Mouse (Mus musculus) forebrain, embryonic 14.5 days (tissue): ENCODE measurements at regions not wholly inside any gene's neighbourhood (a gene's known extent, or its start where the extent isn't known, plus 50 kb on each side); places are given as distances from the start of the nearest gene placed in this dataset.

Source experiments
- ATAC-seq: fragments of 200-750 bp; cut with Nextera tagmentation; 2 replicates; pipeline ENCODE4 v1.8.0; 2017; ENCODE audit warnings: mild to moderate bottlenecking, moderate library complexity
- DNase-seq: peaks from one replicate; pipeline ENCODE4 v3.0.0-alpha.2; 2015; ENCODE audit warnings: low spot score
- H3K27ac ChIP-seq: fragments of 300-500 bp; sonication (generic); 2 replicates; pipeline ENCODE4 v1.5.1; 2014; ENCODE audit warnings: low read depth, mild to moderate bottlenecking, control low read depth, low read length, moderate library complexity
- H3K27me3 ChIP-seq: fragments of 300-500 bp; sonication (generic); replicated peaks from 2 replicates; pipeline ENCODE4 v1.6.1; 2014; ENCODE audit warnings: low read length, control low read depth, mixed read lengths; ENCODE audit not compliant: control insufficient read depth, insufficient read depth
- H3K36me3 ChIP-seq: fragments of 300-500 bp; sonication (generic); 2 replicates; pipeline ENCODE4 v1.6.1; 2014; ENCODE audit warnings: low read length, control low read depth; ENCODE audit not compliant: control insufficient read depth, insufficient read depth
- H3K4me1 ChIP-seq: fragments of 300-500 bp; sonication (generic); 2 replicates; pipeline ENCODE4 v1.6.1; 2014; ENCODE audit warnings: antibody characterized with exemption, low read length, control low read depth; ENCODE audit not compliant: control insufficient read depth, insufficient read depth
- H3K4me2 ChIP-seq: fragments of 300-500 bp; sonication (generic); 2 replicates; pipeline ENCODE4 v1.6.1; 2014; ENCODE audit warnings: mild to moderate bottlenecking, control low read depth, low read length
- H3K4me3 ChIP-seq: fragments of 300-500 bp; sonication (generic); 2 replicates; pipeline ENCODE4 v1.5.1; 2014; ENCODE audit warnings: low read depth, low read length, control low read depth
- H3K9ac ChIP-seq: fragments of 300-500 bp; sonication (generic); 2 replicates; pipeline ENCODE4 v1.6.1; 2014; ENCODE audit warnings: mild to moderate bottlenecking, low read length, control low read depth, moderate library complexity
- H3K9me3 ChIP-seq: fragments of 300-500 bp; sonication (generic); replicated peaks from 2 replicates; pipeline ENCODE4 v1.6.1; 2016; ENCODE audit warnings: low read length, control low read depth, mixed read lengths; ENCODE audit not compliant: control insufficient read depth
- WGBS: fragments of 180-500 bp; shearing (Covaris S2); extraction: QIAGEN DNeasy Blood & Tissue Kit; methylation state at CpG from one replicate; pipeline ENCODE4 v1.1.7; 2014; 5-methylcytosine and 5-hydroxymethylcytosine counted together

DNA sequence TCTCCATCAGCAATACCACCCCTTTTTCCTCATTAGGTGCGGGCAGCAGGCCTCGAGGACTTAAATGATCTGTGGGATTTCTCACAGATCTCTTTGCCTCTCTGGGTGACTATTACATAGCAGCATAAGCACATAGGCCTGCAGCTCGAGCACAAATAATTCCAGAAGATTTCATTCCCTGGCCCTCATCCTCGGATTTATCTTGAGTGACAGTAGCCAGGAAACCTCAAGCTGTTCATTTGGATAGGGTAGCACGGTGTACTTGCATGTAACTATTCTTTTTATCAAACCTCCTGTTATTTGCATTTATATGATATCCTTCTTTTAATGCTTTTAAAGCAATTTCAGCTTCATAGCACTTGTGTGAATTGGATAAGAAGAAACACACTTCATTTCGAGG lies 268.5 kb upstream of the Fbxo33 start:
- 70% methylated on average over 6 of the region's 6 CpGs for WGBS

GRCm38 (mm10) chr12:59487507-59487906 lies 268.0 kb upstream of the Fbxo33 start:
- Histone ChIP-seq H3K4me1 (no peaks in the 10 kb centered on the region), H3K27me3 (no peaks in the 10 kb centered on the region), H3K4me2 (no peak overlapping the region), H3K9ac (no peak overlapping the region), H3K9me3 (no peaks in the 10 kb centered on the region), H3K27ac (no peak overlapping the region), H3K4me3 (no peak overlapping the region), H3K36me3 (no peaks in the 10 kb centered on the region)
- WGBS = 100% methylated on average over 1 of the region's 1 CpGs
- ATAC-seq (no peak), DNase-seq (no peak)

More for the DNA sequence above, 268.5 kb upstream of the Fbxo33 start:
- Histone ChIP-seq H3K36me3 (no peaks in the 10 kb centered on the region), H3K9ac (no peak overlapping the region), H3K9me3 (no peaks in the 10 kb centered on the region), H3K4me1 (no peaks in the 10 kb centered on the region), H3K4me2 (no peak overlapping the region), H3K27ac (no peak overlapping the region), H3K27me3 (no peaks in the 10 kb centered on the region), H3K4me3 (no peak overlapping the region)
- DNase-seq (peak; percentile 22), ATAC-seq (no peak; the same call in 1 of the 2 replicates)

DNA sequence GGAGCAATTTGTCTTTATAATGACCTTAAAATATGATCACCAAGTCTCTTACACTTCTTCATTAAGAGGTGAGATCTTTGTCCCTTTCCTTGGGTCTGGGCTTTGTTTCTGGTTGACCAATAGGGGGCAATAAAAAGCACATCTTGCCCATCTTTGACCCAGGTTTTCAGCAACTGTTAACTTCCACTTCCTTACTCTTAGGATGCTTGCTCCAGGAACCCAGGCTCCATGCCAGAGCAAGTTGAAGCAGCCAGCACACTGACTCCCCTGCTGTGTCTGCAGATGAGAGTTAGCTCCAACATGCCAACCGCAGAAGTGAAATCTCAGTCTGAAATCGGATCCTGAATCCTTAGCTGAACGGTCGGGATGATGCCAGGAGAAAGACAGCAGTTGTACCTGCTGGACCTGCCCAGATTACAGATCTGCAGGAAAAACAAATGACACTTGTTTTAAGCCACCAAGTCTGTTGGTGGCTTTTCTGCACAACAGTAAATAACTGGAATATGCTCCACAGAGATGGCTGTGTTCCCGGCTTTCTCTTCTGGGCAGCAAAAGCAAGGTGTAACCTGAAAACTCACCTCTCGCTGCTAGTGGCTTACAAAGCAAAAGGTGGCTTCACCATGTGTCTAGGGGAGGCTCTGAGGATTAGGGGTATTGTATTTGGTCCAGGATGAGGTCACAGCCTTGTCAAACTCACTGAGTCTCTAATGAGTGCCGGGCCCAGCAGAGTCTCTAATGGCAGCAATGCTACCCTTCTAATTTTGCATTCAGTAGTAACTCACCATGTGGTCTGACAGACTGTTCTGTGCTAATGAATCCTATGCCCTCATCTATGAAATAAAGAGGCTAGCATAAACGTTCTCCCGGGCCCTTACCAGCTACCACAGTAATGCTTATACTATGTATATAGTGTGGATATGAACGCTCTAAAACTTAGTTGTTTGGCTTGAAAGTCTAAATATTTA lies 241.8 kb upstream of the Fbxo33 start:
- no peaks in the 10 kb centered on the region for H3K9me3 ChIP-seq
- H3K36me3 ChIP-seq = no peaks in the 10 kb centered on the region
- peak; percentile 83 for DNase-seq
- H3K4me2 ChIP-seq = 0 out of 2 replicates have a peak overlapping the region, but pooled peaks have one; percentile 2
- peak; percentile 93 for ATAC-seq
- H3K9ac ChIP-seq = no peak overlapping the region
- H3K27ac ChIP-seq = peak overlapping the region; percentile 76
- H3K4me3 ChIP-seq = no peak overlapping the region
- peaks cover 12% of the 10 kb centered on the region; the same call in 1 of the 2 replicates for H3K4me1 ChIP-seq
- WGBS = 35% methylated on average over 10 of the region's 10 CpGs
- no peaks in the 10 kb centered on the region for H3K27me3 ChIP-seq

DNA sequence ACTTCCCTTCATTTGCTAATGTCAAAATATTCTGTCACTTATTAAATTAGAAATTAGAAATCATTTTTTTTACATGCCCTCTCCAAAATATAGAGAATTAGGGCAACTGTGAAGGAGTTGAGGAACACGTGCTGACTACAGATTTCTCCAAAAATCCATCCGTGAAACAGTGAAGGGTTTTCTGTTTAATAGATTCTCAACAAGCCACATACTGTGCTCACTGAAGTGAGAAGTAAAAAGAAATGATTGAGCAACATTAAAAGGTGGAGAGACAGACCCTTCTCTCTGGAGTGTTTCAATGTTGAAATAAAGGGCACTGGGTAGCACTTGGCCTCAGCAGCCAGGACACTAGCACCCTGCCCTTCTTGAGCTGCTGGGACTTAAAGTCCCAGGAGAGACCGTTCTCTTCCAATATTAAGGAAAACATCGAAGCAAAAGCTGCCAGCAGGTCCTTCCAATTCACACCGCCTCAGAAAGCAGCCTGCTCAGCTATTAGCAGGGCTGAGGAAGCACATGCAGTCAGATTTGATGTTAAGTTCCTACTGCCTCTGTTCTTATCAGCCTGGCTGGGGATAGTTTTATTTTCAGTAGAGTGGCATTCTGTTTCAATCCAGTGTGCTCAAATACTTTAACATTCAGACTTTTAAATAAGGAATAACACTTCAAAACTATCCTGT lies 236.8 kb upstream of the Fbxo33 start:
- WGBS = 26% methylated on average over 5 of the region's 5 CpGs
- ATAC-seq = 0 out of 2 replicates have a peak, but pooled peaks have one; percentile 23

GRCm38 (mm10) chr12:59415051-59415450 lies 195.5 kb upstream of the Fbxo33 start:
- no peak overlapping the region for H3K27ac ChIP-seq
- no peak overlapping the region for H3K9ac ChIP-seq
- 89% methylated on average over 6 of the region's 6 CpGs for WGBS
- no peaks in the 10 kb centered on the region for H3K36me3 ChIP-seq
- H3K4me3 ChIP-seq = no peak overlapping the region
- no peak overlapping the region for H3K4me2 ChIP-seq
- DNase-seq (no peak), ATAC-seq (no peak)
- H3K27me3 ChIP-seq = no peaks in the 10 kb centered on the region
- H3K4me1 ChIP-seq = no peaks in the 10 kb centered on the region
- no peaks in the 10 kb centered on the region for H3K9me3 ChIP-seq

More for the DNA sequence above, 236.8 kb upstream of the Fbxo33 start:
- Histone ChIP-seq H3K27ac (no peak overlapping the region), H3K4me3 (no peak overlapping the region), H3K36me3 (no peaks in the 10 kb centered on the region), H3K9ac (no peak overlapping the region), H3K9me3 (no peaks in the 10 kb centered on the region), H3K4me1 (peaks cover 6% of the 10 kb centered on the region; the same call in 1 of the 2 replicates), H3K27me3 (no peaks in the 10 kb centered on the region), H3K4me2 (no peak overlapping the region)
- peak; percentile 44 for DNase-seq

DNA sequence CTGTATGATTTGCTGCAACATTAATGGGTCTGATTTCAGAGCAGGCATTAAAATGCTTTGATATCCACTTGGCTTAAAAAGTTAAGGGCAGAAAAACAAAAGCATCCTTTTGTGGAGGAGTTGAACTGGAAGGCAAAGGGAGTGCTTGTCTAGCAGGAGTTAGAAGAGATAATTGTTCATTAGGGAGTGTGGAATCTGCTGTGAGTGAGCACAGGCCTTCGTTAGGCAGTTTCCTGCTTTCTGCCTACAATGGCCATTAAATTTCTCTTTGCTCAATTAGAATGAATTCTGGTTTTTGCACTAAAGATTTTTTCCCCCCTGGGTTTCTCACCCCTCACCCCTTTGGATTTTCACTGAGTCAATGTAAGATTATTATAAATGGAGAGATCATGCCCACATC lies 192.0 kb upstream of the Fbxo33 start:
- H3K9ac ChIP-seq = no peak overlapping the region
- no peak overlapping the region for H3K27ac ChIP-seq
- H3K4me2 ChIP-seq = no peak overlapping the region
- no peaks in the 10 kb centered on the region for H3K9me3 ChIP-seq
- 12% methylated on average over 1 of the region's 1 CpGs for WGBS
- H3K4me3 ChIP-seq = no peak overlapping the region
- H3K4me1 ChIP-seq = no peaks in the 10 kb centered on the region
- ATAC-seq (no peak), DNase-seq (no peak)
- no peaks in the 10 kb centered on the region for H3K36me3 ChIP-seq
- no peaks in the 10 kb centered on the region for H3K27me3 ChIP-seq

DNA sequence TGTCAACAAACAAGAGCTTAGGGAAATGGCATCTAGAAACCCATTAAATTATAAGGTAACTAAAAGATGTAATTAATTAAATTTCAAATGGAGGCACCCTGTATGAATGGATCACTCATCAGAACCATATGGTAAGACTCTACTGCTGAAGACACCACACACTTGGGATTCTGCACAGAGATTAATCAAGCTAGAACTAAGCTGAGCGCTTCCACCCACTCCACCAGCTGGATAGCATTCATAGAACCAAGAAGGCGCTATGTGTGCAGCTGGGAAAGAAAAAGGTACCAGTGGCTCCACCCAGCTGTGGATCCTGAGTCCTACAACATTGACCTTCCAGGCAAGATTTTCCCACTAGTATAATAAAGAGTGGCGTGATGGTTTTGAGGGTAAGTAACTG lies 171.6 kb upstream of the Fbxo33 start:
- H3K4me2 ChIP-seq = no peak overlapping the region
- no peak overlapping the region for H3K9ac ChIP-seq
- 93% methylated on average over 3 of the region's 3 CpGs for WGBS
- ATAC-seq (no peak), DNase-seq (no peak)
- no peaks in the 10 kb centered on the region for H3K4me1 ChIP-seq
- H3K27me3 ChIP-seq = no peaks in the 10 kb centered on the region
- H3K36me3 ChIP-seq = no peaks in the 10 kb centered on the region
- no peak overlapping the region for H3K4me3 ChIP-seq
- no peaks in the 10 kb centered on the region for H3K9me3 ChIP-seq
- H3K27ac ChIP-seq = no peak overlapping the region

- H3K27me3 ChIP-seq = no peaks in the 10 kb centered on the region
- no peak overlapping the region for H3K4me2 ChIP-seq
- DNase-seq (peak; percentile 77), ATAC-seq (peak; percentile 62; the same call in 1 of the 2 replicates)
- no peak overlapping the region for H3K4me3 ChIP-seq
- no peaks in the 10 kb centered on the region for H3K36me3 ChIP-seq
- WGBS = 30% methylated on average over 3 of the region's 3 CpGs
- H3K4me1 ChIP-seq = no peaks in the 10 kb centered on the region
- no peaks in the 10 kb centered on the region for H3K9me3 ChIP-seq
- H3K27ac ChIP-seq = no peak overlapping the region
- no peak overlapping the region for H3K9ac ChIP-seq
These were observed 163.3 kb upstream of the Fbxo33 start for GRCm38 (mm10) chr12:59382812-59383211.
